ENCODE assay signal across 8 mouse cellular contexts in genomic region chr19:45363933-45364391, GRCm38 (mm10). TPM values are rescaled to one million over a fixed set of nuclear protein-coding genes. Genes with fewer than 3 reads are reported as not detected.
DNase-seq lines count a peak whose midpoint lies in the region; ATAC-seq lines count a peak whose summit lies in the region.

No protein-coding gene starts in this region.

- no peaks in the 10 kb centered on the region for H3K27me3 ChIP-seq in megakaryocyte, embryonic 14.5 days (replicated peaks)
- no peaks in the 10 kb centered on the region for H3K27me3 ChIP-seq in forebrain, embryonic 16.5 days (replicated peaks; ENCODE audit: control insufficient read depth, insufficient read depth, low read length)

- peak overlapping the region; percentile 96 for H3K27ac ChIP-seq in forebrain, embryonic 16.5 days (ENCODE audit: low read length)

- H3K9ac ChIP-seq in forebrain, embryonic 16.5 days (replicated peaks; ENCODE audit: low read depth, low read length): peak overlapping the region; percentile 95

- H3K4me3 ChIP-seq in megakaryocyte, embryonic 14.5 days (replicated peaks): peak overlapping the region; percentile 98
- H3K4me3 ChIP-seq in forebrain, embryonic 16.5 days (replicated peaks; ENCODE audit: low read length): peak overlapping the region; percentile 90

- peaks cover 18% of the 10 kb centered on the region for H3K4me1 ChIP-seq in megakaryocyte, embryonic 14.5 days
- peaks cover 15% of the 10 kb centered on the region for H3K4me1 ChIP-seq in forebrain, embryonic 16.5 days (replicated peaks; ENCODE audit: control insufficient read depth, insufficient read depth, low read length)

- WGBS in forebrain, embryonic 16.5 days: under 1% methylated on average over 20 of the region's 20 CpGs

- H3K9me3 ChIP-seq in megakaryocyte, embryonic 14.5 days: no peaks in the 10 kb centered on the region
- H3K9me3 ChIP-seq in forebrain, embryonic 16.5 days (ENCODE audit: control insufficient read depth, low read length): no peaks in the 10 kb centered on the region

- no peak for DNase-seq in cerebellum, adult 11 months
- no peak for DNase-seq in adrenal gland, postnatal 4 days (ENCODE audit: low spot score in 2 of 2)

- H3K36me3 ChIP-seq in megakaryocyte, embryonic 14.5 days (replicated peaks; ENCODE audit: low read length): peaks cover 9% of the 10 kb centered on the region
- H3K36me3 ChIP-seq in forebrain, embryonic 16.5 days (ENCODE audit: control insufficient read depth, insufficient read depth): no peaks in the 10 kb centered on the region

- ATAC-seq in cerebellum, adult (ENCODE audit: insufficient number of reproducible peaks, low FRiP score, low TSS enrichment): peak; percentile 8; the same call in 1 of the 2 replicates
- no peak; the same call in 1 of the 2 replicates for ATAC-seq in megakaryocyte, adult 5-6 weeks (ENCODE audit: poor library complexity, severe bottlenecking)
- peak; percentile 70 for ATAC-seq in forebrain, embryonic 16.5 days
- ATAC-seq in megakaryocyte progenitor cell, adult 5-6 weeks (replicated peaks; ENCODE audit: poor library complexity): peak; percentile 9
- ATAC-seq in activated CD4-positive, CD25-positive, alpha-beta regulatory T cell, adult 4 months: no peak

- peak overlapping the region; percentile 82 for H3K4me2 ChIP-seq in forebrain, embryonic 16.5 days (ENCODE audit: low read length)

RNA-seq across cellular contexts. Expression of gene Btrc, which starts 0.4 kb away (rescaled TPM):
- 1.6 and 5.0 TPM in 2 replicates for polyA plus RNA-seq in megakaryocyte, embryonic 14.5 days (2012; ENCODE audit: insufficient read depth, low replicate concordance)
- total RNA-seq in megakaryocyte, adult 5-6 weeks (2015): 5.7 and 14.8 TPM in 2 replicates
- total RNA-seq in megakaryocyte, adult 5-6 weeks (2017): 8.2 and 9.3 TPM in 2 replicates
- polyA plus RNA-seq in forebrain, embryonic 16.5 days (2015; fragmentation: Nextera tagmentation; extraction: Ambion mirVana): 65.1 and 65.8 TPM in 2 replicates
- total RNA-seq in megakaryocyte progenitor cell, adult 5-6 weeks (2015): 14.7 and 17.6 TPM in 2 replicates
- total RNA-seq in megakaryocyte progenitor cell, adult 5-6 weeks (2017): 13.6 and 18.9 TPM in 2 replicates
- 10 to 100 TPM; 22.0 to 33.4 TPM for polyA plus RNA-seq in activated CD4-positive, CD25-positive, alpha-beta regulatory T cell, adult 4 months (2017; shearing (Covaris generic))
- 10 to 100 TPM; 42.4 to 46.6 TPM for total RNA-seq in adrenal gland, postnatal 4 days (2021)

Comparison
In these comparisons a context has a peak if more than half of its experiments do, and no peak if none do; other contexts are left out.
1. ATAC-seq: peak in cerebellum, adult (single experiment), forebrain, embryonic 16.5 days (single experiment) and megakaryocyte progenitor cell, adult 5-6 weeks (single experiment); none in megakaryocyte, adult 5-6 weeks (single experiment) and activated CD4-positive, CD25-positive, alpha-beta regulatory T cell, adult 4 months (single experiment).